Mouse (Mus musculus) frontal cortex, postnatal 25 days (tissue): ENCODE data around the gene Rarres2.

Source experiments
- DNase-seq, 2 experiments: peaks; one replicate each; pipeline ENCODE4 v3.0.0; 2022; ENCODE audit warnings: low spot score in 2 of 2

Gene Rarres2

DNA sequence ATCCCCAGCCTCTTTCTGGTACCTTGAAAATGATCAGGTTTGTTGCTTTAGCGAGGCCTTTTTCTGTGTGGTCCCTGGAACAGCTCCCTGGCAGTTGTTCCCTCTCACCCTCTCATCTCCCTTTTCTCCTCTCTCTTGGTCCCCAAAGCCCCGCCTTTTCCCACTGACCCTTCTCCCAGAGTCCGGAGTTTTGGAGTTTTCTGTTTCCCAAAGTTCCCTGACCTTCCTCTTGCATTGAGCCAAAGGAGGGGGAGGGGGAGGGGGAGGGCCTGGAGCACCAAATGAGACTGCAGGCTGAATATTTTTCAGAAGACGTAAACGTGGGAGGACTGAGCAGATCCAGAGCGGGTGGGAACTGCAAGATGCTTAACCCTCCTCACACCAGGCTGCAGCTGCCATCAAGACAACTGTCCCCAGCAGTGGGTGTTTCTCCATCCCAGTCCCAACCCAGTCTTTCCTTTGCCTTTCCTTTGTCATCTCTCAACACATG lies at the start of gene Rarres2:
Gene Rarres2 (minus strand): TSS at position 218 of the 490 bp plus-strand sequence.
- DNase-seq, result no peak

DNA sequence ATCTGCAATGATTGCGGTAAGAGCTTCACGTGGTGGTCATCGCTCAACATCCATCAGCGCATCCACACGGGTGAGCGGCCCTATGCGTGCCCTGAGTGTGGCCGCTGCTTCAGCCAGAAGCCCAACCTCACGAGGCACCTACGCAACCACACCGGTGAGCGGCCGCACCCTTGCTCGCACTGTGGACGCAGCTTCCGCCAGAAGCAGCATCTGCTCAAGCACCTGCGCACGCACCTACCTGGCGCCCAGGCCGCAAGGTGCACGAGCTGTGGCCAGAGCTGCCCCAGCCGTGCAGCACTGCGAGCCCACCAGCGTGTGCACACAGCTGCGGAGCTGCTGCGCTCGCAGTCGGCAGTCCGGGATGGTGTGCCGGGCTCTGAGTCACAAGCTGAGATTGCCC lies 47.4 kb upstream of the Rarres2 start:
- no peak for DNase-seq

DNA sequence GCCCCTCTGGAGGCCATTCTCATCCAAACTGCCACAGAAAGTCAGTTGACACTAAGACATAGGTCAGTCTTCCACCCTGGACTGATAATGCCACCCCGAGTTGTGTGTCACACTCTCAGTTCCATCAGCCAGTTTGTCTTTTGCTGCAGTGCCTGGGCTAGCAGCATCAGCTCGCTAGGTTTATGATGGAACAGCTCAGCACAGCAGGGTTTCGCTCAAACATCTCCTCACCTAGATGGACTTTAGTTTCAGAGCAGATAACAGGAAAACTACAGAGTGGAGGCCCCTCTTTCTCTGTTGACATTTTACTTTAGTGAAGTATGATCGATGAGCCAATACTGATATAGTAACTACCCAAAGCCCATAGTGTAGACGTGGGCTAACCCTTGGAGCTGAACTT lies 42.2 kb upstream of the Rarres2 start:
- DNase-seq, result no peak

DNA sequence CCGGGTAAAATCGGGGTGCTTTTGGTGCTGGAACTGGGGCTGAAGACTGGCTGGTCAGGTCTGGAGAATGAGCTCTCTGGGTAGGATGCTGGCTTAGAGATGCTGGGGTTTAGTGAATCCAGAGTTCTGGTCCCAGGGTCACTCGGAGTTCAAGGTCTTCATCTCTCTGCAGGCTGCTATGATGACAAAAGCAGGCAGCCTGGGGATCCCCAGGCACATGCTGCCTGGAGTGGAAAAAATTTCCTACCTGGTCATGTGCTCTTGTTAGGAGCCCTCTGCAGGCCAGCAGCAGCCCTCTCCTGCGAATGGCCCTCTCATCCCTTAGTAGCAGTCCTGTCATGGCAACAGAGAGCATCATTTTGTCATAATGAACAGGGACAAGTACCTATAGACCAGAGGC lies 40.9 kb upstream of the Rarres2 start:
- no peak for DNase-seq

DNA sequence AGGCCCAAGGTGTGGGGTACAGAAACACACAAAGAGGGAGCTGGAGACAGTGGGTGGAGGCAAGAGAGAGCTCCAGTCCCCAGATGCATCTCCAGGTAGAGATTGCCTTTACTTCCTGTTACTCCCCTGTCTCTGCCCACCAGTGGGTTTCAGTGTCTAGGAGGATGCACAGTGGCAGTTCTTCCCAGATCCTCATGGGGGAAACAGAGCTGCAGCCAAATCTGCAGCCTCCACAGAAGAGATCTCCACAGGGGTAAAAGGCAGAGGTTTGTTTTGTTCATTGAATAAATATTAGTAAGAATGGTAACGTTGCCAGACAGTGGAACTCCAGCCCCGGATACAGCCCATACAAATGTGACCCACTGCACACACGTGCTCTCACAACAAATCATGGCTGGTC lies 38.1 kb upstream of the Rarres2 start:
- DNase-seq, result no peak

DNA sequence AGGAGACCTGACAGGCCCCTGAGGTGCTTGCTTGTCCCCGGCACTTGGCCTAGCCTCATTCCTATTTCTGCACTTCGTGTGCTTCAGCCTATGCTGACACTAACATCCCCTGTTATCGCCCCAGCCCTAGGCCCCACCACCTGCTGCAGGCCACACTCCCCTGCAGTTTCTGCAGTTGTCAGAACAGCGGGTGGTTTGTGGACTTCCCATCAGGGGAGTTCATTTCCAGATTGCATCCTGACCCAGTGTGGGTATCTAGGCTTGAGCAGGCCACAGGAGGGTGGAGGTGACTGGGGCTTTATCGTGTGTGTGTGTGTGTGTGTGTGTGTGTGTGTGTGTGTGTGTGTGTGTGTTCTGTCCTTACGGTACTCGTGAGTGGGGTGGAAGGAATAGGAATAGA lies 36.9 kb upstream of the Rarres2 start:
- no peak for DNase-seq

DNA sequence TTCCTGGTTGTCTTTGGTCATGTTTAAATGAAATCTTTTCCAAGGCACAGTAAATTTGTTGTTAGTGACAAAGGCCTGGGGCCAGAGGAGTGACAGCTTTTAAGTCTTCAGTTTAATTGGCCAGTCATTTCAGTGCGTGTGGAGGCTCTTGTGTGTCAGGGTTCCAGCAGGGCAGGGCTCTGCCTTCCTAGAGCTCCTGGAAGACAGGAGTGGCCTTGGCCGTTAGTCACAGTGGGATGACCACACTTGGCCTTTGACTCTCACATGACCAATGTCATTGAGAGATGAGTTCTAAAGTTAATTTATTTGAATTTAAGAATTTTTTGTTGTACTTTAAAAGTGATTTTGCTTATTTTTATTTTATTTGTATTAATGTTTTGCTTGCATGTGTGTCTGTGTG lies 35.5 kb upstream of the Rarres2 start:
- DNase-seq, result no peak

DNA sequence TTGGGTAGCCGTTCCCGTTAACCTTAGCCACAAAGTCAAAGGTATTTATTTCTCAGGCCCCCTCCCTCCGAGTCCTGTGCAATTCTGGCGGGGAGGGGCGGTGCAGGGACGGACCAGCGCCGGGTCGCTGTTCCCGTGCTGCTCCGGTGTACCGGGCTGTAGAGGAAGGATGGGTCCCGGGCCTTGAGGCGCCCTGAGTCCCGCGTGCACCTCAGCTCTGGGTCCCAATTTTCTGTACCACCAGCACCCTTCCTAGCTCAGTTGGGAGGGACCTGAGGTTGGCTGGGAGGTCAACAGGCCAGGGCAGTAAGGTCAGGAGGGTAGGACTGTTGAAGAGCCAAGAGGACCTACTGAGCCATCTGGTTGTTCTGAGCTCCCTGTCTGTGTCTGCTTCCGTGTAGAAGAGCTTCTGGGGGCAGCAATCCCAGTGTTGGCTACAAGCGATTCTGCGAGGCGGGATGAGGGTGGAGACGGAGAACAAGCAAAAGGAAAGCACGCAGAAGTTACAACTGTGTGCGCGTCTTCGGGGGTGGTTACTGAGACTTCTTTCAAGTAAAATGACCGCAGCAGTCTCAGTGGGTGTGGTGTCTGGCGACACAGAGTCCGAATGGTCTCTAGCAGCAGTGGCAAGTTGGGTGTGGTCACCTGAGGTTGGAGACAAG lies 29.6 kb upstream of the Rarres2 start:
- DNase-seq, result no peak

DNA sequence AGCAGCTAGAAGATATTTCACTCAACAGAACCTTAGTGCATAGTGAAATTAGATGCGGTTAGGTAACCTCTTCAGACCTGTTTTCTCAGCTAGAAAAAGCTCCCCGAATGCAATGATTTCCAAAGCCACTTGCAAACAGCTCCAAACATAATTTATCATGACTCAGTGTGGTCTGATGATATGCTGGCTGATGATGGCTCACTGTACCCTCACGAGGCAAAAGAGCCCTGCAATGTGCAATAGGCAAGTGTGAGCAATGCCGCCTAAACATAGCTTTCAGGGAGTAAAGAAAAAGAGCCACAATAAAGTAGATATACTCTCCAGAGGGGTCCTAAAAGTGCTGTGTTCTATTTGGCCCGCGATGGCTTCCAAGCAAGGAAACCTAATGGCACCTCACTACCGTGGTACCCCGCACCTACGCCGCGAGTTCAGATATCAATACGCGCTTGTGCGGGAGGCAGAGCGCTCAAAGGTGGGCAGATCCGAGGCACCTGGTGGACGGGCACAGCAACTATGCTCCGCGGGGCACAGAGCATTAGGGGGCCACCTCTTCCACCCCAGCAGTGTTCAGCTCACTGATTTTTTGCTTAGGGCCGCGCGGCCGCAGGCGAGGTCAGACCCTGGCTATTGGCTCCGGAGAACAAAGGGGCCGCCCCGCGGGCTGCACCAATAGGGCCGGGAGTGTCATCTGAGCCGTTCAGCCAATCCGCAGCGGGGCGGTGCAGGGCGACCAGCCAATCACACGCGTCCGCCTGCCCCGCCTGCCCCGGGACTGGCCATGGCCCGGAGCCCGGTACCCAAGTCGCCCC lies 28.9 kb upstream of the Rarres2 start, which contains the start of gene Zfp775:
Gene Zfp775 (plus strand): TSS at position 793 of the 809 bp plus-strand sequence.
- DNase-seq, result peak; percentile 88 to 94

DNA sequence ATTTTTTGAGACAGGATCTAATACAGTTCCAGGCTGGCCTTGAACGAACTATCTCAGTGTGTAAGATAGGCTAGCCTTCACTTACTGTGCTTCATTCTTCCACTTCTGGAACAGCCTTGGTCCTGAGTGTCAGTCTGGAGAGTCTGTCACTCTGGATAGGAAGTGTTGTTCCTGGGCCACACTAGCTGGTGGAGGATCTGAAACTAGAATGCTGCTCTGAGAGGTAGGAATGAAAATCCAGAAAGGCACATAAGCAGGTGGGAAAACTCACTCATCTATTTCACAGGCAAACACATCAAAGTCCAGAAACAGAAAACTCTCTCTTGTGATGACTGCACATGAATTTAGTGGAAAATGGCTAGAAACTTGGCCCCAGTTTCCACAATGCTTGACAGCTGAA lies 28.0 kb upstream of the Rarres2 start:
- DNase-seq, result no peak

DNA sequence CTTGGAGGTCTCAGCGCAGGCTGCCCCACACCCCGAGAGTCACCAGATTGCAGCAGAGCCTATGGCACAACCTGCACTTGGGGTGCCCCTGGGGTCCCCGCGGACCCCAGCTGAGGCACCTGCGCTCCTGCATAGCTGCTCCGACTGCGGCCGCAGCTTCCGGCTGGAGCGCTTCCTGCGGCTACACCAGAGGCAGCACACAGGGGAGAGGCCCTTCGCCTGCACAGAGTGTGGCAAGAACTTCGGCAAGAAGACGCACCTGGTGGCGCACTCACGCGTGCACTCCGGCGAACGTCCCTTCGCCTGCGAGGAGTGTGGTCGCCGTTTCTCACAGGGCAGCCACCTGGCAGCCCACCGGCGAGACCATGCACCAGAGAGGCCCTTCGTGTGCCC lies 24.6 kb upstream of the Rarres2 start:
- no peak for DNase-seq

DNA sequence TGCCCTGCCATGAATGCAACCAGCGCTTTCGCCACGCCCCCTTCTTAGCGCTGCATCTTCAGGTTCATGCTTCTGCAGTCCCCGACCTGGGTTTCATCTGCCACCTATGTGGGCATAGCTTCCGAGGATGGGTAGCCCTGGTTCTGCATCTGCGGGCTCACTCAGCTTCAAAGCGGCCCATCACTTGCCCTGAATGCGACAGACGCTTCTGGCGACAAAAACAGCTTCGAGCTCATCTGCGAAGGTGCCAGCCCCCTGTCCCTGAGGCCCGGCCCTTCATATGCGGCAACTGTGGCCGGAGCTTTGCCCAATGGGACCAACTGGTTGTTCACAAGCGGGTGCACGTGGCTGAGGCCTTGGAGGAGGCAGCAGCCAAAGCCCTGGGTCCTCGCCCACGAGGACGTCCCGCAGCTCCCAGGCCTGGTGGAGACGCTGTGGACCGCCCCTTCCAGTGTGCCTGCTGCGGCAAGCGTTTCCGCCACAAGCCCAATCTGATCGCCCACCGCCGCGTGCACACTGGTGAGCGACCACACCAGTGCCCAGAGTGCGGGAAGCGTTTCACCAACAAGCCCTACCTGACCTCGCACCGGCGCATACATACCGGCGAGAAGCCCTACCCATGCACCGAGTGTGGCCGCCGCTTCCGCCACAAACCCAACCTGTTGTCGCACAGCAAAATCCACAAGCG lies 24.1 kb upstream of the Rarres2 start:
- no peak for DNase-seq

DNA sequence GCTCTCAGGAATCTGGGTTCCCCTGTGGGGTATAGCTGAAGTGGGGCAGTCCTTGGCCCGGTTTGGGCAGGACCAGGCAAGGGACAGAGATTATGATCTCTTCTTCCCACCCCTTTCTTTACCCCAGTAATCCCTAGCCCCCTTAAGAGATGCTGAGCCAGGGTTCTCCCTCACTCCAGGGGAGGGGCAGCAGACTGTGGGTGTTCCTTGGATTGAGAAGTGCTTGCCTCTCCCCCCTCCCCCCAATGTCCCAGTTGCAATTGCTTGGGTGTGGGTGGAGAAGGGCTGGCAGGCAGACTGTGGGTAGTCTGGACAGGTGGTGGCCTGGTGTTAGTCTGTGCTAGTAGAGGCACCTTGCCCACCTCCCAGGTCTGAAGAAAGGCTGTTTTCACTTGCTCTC lies 22.7 kb upstream of the Rarres2 start:
- no peak for DNase-seq

DNA sequence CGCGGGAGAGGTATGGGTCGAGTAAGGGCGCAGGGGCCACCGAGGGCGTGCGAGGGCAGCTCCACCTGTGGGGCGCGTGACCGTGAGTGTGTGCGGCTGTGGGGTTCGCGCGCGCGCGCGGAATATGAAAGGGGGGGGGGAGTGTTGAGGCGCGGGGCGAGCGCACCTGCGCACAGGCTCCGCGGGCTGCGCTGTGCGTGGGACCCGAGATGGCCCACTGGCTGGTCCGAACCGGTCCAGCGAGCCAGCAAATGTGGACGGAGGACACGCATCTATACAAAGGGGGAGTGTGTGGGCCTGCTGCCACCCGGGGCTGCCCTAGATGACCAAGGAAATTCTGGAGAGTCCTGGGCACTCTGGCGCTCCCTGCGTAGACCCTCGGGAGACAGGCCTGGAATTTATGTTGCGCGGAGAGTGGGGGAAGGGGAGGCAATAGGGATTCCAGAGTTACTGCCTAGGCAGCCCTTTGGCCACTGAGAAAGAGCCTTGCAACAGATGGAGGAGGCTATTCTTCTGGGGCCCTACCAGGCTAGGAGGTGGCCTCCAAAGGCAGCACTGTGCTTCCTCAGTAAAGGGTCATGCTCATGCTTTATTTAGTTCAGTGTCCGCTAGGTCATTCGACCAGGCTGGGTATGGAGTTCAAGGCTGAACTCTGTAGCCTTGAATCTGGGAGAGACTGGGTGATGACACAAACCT lies 21.6 kb upstream of the Rarres2 start:
- DNase-seq, result no peak

DNA sequence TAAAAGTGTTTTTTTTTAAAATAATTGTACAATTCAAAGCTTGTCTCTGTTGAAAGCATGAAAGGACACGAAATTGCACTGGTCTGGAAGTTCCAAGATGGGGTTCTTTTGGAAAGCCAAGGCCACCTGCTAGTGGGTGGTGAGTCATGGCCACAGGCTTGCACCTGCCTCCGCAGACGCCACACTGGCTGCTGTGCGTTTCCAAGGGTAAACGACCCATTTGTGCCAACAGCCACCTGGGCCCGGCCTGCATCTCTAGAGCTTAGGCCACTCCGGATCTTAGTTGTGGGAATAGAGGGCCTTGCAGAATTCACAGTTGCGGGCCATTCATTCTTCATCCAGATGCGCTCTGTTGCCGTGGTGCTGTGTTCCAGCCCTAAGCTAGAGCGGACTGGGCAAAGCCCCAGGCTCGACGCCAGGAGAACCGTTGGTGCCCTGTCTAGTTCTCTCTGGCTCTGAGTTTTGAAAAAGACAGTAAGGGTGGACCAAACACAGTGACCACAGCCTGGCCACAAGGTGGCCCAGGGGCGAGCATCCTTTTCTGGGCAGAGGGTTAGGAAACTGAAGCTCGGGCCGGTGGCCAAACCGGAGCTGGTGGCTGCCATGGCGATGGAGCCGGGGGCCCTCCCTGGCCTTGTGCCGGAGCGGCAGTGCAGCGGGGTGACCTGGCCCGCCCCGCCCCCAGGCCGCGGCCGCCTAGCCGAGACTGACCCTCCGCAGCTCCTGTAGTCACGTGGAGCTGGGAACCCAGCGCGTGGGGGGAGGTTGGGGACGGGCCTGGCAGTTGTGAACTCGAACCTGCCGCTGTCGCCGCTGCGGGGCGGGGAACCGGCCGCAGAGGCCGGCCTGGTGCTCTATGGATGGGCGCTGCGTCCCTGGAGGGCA lies 20.8 kb upstream of the Rarres2 start, which contains the start of the genes Repin1 and Gm44965:
Gene Repin1 (plus strand): TSS at position 726 of the 885 bp plus-strand sequence.
Gene Gm44965 (plus strand): TSS at position 784 of the 885 bp plus-strand sequence.
- DNase-seq, result peak; percentile 88 to 89

DNA sequence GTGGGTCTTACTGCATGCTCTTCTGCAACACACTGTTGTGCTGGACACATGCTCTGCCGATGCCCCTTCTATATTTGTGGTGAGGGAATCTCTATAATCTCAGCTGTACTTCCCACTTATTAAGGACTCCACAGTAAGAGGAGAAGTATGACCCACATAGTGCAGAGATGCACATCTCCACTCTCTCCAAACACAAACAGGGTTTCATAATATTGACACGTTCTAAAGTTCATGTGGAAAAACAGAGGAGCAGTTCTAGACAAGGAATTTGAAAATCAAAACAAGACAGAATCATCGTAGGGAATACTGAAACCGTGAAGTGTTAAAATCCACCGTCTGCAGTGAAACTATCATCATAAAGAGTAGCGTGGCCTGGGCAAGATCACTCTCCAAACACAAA lies 19.3 kb upstream of the Rarres2 start:
- no peak for DNase-seq

DNA sequence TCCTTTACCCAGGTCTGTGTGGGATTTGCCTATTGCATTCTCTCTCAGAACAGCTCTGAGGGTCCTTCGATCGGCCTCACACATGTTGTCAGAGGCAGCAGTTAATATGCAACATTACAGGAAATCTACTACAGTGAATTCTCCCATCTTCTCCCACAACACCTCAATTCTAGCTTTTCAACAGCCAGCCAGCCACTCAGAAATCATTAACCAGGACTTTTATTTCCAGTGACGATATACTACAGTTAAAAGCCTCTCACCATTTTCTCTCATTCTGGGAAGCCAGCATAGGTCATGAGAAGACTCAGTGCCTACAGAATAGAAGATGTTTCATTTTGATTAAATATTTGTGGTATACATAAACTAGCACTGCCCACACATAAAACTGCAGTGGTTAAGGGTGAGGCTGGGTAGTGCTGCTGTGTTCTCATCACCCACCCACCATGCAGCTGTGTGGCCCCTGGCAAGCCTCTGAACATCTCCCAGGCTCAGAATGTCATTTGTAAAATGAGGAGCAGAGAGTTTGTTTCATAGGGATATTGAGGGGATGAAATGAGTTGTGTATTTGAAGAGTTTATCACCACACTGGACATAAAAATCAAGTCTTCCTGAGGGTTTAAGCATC lies 18.7 kb upstream of the Rarres2 start:
- DNase-seq, result no peak

DNA sequence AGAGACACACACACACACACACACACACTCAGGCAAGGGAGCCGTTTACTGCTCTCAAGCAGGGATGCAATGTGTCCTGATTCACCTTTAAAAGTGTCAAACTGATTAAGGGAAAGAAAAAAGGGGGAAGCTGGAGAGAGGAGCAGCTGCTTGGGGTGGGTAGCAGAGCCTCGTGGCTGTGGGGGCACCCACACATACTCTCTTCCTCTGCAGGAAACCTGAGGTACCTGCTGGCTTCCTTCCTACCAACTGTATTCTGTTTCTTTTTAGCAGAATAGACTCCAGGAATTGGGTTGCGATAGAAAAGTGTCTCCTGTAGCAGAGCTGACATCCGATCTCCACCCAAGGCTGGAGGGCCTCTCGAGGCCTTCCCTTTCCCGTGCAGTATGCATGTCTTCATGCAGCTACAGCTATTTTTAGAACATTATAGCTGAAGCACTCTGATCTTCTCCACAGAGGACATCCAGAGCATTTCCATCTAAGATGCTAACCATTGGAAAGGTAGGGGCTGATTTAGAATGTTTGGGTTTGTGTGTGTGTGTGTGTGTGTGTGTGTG lies 16.7 kb upstream of the Rarres2 start, which contains the start of gene Gm45021:
Gene Gm45021 (plus strand): TSS at position 417 of the 557 bp plus-strand sequence.
- no peak for DNase-seq

DNA sequence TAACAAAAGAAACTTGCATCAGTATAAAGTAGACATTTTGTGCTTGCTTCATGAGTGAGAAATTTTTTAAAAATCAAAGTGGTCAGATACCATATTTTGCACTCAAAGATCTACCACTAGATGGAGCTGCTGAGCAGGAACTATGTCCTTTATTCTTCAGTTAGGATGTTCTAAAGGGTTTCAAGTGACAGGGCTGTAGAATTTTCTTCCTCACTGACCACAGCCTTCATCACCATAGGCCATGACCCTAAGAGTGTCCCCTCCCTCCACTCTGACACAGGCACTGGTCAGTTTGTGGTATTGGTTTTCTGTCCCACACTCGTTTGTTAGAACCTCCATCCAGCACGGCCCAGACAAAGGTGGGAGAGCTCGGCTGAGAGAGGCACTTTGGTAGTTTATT lies 9.4 kb upstream of the Rarres2 start:
- no peak for DNase-seq

DNA sequence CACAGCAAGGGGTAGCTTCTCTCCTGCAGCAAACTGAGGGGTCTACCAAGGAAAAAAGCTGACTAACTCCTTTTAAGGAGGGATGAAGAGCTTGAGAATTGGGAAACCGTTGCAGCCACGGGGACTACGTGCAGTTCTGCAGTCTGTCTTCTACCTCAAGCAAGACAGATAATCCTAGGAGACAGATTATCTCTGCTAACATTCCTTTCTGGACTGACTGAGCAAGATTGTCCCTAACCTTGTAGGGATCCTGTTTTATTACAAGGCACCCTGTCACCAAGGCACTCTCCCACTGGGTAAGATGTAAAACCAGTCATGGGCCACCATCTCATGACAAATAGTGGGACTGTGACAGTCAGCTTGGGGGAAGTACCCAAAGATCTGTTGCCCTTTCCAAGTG lies 8.7 kb upstream of the Rarres2 start:
- no peak for DNase-seq
